Mouse (Mus musculus) ES-Bruce4 (cell line): ENCODE results near the gene Gsc.

Source experiments
- CTCF ChIP-seq: IDR thresholded peaks from one replicate; pipeline ENCODE4 v1.8.1; 2011; ENCODE audit warnings: low read depth, low read length
- POLR2A ChIP-seq: IDR thresholded peaks from one replicate; pipeline ENCODE4 v1.8.1; 2011; ENCODE audit warnings: low read length; ENCODE audit not compliant: insufficient read depth

DNA sequence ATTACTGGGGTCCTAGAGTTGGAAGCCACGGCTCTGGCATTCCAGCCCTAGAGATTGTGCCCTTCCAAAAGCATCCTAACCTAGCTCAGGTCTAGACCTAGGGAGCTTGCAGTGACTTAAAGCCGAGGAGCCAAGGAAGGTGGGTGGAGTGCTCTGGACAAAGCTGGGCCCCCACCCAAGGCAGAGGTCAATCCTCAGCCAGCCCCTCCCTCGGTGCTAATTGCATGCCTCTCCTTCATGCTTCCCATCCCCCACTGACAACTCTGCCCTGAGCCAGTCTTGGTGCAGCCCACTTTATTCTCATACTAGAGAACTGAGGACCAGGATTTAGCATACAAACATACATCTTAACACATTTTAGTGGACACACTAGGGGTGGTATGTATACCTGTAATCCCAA, 12.0 kb upstream of the Gsc start:
- no peak for TF ChIP-seq POLR2A
- no peak for TF ChIP-seq CTCF
